Mouse (Mus musculus) forebrain, embryonic 16.5 days (tissue): Measurements from ENCODE around the gene Sfxn4. TPM values are rescaled to one million over a fixed set of nuclear protein-coding genes. Genes with fewer than 3 reads are reported as not detected.
A peak's percentile ranks its signal among the peaks of the same experiment; 100 is the strongest.
"Not testable (repeated sequence)": the region's sequence is repeated elsewhere in the genome, so short reads cannot be mapped to it uniquely, and the experiment has no call there.

Experiments used
- ATAC-seq: fragments of 200-750 bp; cut with Nextera tagmentation; 2 replicates; pipeline ENCODE4 v1.8.0; 2017; ENCODE audit warnings: mild to moderate bottlenecking, moderate library complexity
- H3K27ac ChIP-seq: fragments of 300-500 bp; sonication (generic); 2 replicates; pipeline ENCODE4 v1.5.1; 2014; ENCODE audit warnings: low read length, control low read depth
- H3K27me3 ChIP-seq: fragments of 300-500 bp; sonication (generic); replicated peaks from 2 replicates; pipeline ENCODE4 v1.6.1; 2014; ENCODE audit warnings: low read length; ENCODE audit not compliant: control insufficient read depth, insufficient read depth
- H3K36me3 ChIP-seq: fragments of 300-500 bp; sonication (generic); 2 replicates; pipeline ENCODE4 v1.6.1; 2014; ENCODE audit not compliant: control insufficient read depth, insufficient read depth
- H3K4me1 ChIP-seq: fragments of 300-500 bp; sonication (generic); replicated peaks from 2 replicates; pipeline ENCODE4 v1.6.1; 2014; ENCODE audit warnings: low read length; ENCODE audit not compliant: control insufficient read depth, insufficient read depth
- H3K4me2 ChIP-seq: fragments of 300-500 bp; sonication (generic); 2 replicates; pipeline ENCODE4 v1.6.1; 2014; ENCODE audit warnings: mild to moderate bottlenecking, low read length, control low read depth
- H3K4me3 ChIP-seq: fragments of 300-500 bp; sonication (generic); replicated peaks from 2 replicates; pipeline ENCODE4 v1.5.1; 2014; ENCODE audit warnings: mild to moderate bottlenecking, low read length, control low read depth
- H3K9ac ChIP-seq: fragments of 300-500 bp; sonication (generic); replicated peaks from 2 replicates; pipeline ENCODE4 v1.6.1; 2014; ENCODE audit warnings: low read depth, low read length, control low read depth
- H3K9me3 ChIP-seq: fragments of 300-500 bp; sonication (generic); 2 replicates; pipeline ENCODE4 v1.6.1; 2016; ENCODE audit warnings: low read length; ENCODE audit not compliant: control insufficient read depth
- WGBS: fragments of 180-500 bp; shearing (Covaris S2); extraction: QIAGEN DNeasy Blood & Tissue Kit; methylation state at CpG from one replicate; pipeline ENCODE4 v1.1.7; 2014; 5-methylcytosine and 5-hydroxymethylcytosine counted together
- polyA plus RNA-seq: library from polyadenylated mRNA; unstranded; fragments of >200 nt; fragmentation: Nextera tagmentation; extraction: Ambion mirVana; gene quantifications from 2 replicates; pipeline ENCODE4 v1.2.1, GENCODE M21; 2015

Gene Sfxn4
- polyA plus RNA-seq, 1 experiment from 2014 or later, result 10.6 TPM

- WGBS, result 98% methylated on average over 4 of the region's 4 CpGs
- not testable (repeated sequence) for H3K36me3 ChIP-seq, H3K9me3 ChIP-seq, H3K9ac ChIP-seq, H3K27me3 ChIP-seq, ATAC-seq, H3K4me3 ChIP-seq, H3K4me1 ChIP-seq, H3K27ac ChIP-seq, H3K4me2 ChIP-seq
Measured at GRCm38 (mm10) chr19:60866169-60866568, 4.9 kb upstream of the Sfxn4 start.

DNA sequence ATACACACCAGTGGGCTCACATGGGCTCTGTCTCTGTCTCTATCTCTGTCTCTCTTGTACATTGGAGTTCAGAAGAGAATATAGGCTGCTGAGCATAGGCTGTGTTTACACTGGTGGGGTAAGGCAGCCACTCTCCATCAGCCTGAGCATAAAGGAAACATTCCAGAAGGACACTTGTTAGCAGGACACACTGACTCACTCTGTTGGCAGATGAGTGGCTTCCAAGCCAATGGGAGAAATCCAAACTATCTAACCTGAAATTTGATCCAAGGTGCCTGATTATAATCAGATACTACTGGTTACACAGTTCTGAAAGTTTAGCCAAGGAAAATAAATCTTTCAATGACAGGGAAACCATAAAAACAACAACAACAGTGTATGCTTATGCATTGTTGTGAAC is 15.5 kb downstream of the Sfxn4 start:
- Histone ChIP-seq H3K9me3 (no peaks in the 10 kb centered on the region), H3K27ac (no peak overlapping the region), H3K27me3 (no peaks in the 10 kb centered on the region), H3K4me3 (no peak overlapping the region), H3K4me2 (no peak overlapping the region), H3K36me3 (no peaks in the 10 kb centered on the region), H3K4me1 (no peaks in the 10 kb centered on the region), H3K9ac (no peak overlapping the region)
- ATAC-seq, result no peak

DNA sequence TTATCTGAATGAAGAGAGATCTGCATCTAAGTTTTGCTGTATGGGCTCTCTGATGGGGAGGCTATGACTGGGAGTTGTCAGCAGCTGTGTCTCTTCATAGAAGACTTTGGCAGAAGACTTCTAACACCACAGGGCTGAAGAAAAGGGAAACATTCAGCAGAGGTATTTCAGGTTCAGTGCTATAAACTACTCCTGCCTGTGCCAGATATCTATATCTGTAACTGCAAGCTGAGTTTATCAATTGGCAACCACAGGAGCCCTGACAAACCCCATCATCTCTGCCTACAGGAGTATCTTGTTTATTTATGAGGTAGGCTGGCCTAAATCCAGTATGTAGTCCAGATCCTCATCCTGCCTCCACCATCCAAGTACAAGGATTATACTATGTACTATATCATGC is 18.0 kb downstream of the Sfxn4 start:
- Histone ChIP-seq H3K27me3 (no peaks in the 10 kb centered on the region), H3K4me2 (no peak overlapping the region), H3K9me3 (no peaks in the 10 kb centered on the region), H3K27ac (no peak overlapping the region), H3K4me1 (no peaks in the 10 kb centered on the region), H3K9ac (no peak overlapping the region), H3K36me3 (no peaks in the 10 kb centered on the region; the same call in 1 of the 2 replicates), H3K4me3 (no peak overlapping the region)
- no peak for ATAC-seq

GRCm38 (mm10) chr19:60837747-60838146 is 23.5 kb downstream of the Sfxn4 start:
- 69% methylated on average over 1 of the region's 1 CpGs for WGBS
- no peaks in the 10 kb centered on the region for H3K9me3 ChIP-seq
- H3K4me2 ChIP-seq, result no peak overlapping the region
- H3K36me3 ChIP-seq, result peaks cover 25% of the 10 kb centered on the region
- no peak overlapping the region for H3K9ac ChIP-seq
- no peaks in the 10 kb centered on the region for H3K4me1 ChIP-seq
- peak; percentile 64; the same call in 1 of the 2 replicates for ATAC-seq
- H3K4me3 ChIP-seq, result no peak overlapping the region
- H3K27ac ChIP-seq, result no peak overlapping the region
- H3K27me3 ChIP-seq, result no peaks in the 10 kb centered on the region

- Histone ChIP-seq H3K9ac (no peak overlapping the region), H3K27me3 (no peaks in the 10 kb centered on the region), H3K4me2 (no peak overlapping the region), H3K4me1 (no peaks in the 10 kb centered on the region), H3K9me3 (no peaks in the 10 kb centered on the region), H3K27ac (no peak overlapping the region), H3K36me3 (peaks cover 32% of the 10 kb centered on the region), H3K4me3 (no peak overlapping the region)
- 93% methylated on average over 6 of the region's 6 CpGs for WGBS
- ATAC-seq, result no peak
Measured at GRCm38 (mm10) chr19:60818677-60819076, 42.6 kb downstream of the Sfxn4 start.

GRCm38 (mm10) chr19:60813133-60813532 is 48.1 kb downstream of the Sfxn4 start:
- no peak overlapping the region for H3K4me3 ChIP-seq
- H3K27me3 ChIP-seq, result no peaks in the 10 kb centered on the region
- H3K4me2 ChIP-seq, result no peak overlapping the region
- peaks cover 10% of the 10 kb centered on the region for H3K36me3 ChIP-seq
- no peak overlapping the region for H3K27ac ChIP-seq
- no peak for ATAC-seq
- H3K9me3 ChIP-seq, result no peaks in the 10 kb centered on the region
- 94% methylated on average over 6 of the region's 6 CpGs for WGBS
- no peak overlapping the region for H3K9ac ChIP-seq
- H3K4me1 ChIP-seq, result peaks cover 7% of the 10 kb centered on the region

DNA sequence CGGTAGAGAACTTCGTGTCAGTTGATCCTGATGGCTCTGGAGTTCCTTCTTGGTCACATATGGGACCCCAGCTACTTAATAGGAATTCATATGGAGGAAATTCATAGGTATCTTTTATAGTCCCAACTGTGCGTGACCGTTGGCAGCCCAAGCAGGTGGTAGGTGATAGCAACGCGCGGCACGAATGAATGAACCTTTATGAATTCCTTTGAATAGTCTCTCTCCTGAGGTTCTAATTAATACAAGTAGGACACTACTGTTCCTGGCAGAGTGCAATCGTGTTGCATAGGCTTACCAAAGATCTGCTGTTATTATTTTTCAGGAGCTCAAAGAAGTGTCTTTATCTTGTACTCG is 49.3 kb downstream of the Sfxn4 start:
- Histone ChIP-seq H3K4me3 (peak overlapping the region; percentile 74), H3K27me3 (no peaks in the 10 kb centered on the region), H3K4me2 (peak overlapping the region; percentile 67), H3K9me3 (no peaks in the 10 kb centered on the region), H3K4me1 (peaks cover 7% of the 10 kb centered on the region), H3K9ac (peak overlapping the region; percentile 83), H3K36me3 (peaks cover 8% of the 10 kb centered on the region), H3K27ac (no peak overlapping the region)
- WGBS, result 11% methylated on average over 10 of the region's 10 CpGs
- 0 out of 2 replicates have a peak, but pooled peaks have one; percentile 5 for ATAC-seq

GRCm38 (mm10) chr19:60811098-60812035 is 49.9 kb downstream of the Sfxn4 start, which contains the start of gene Fam45a:
Fam45a (plus strand) TSS chr19:60811585.
- Histone ChIP-seq H3K4me3 (peak within 1 kb of the TSS; percentile 74), H3K4me2 (peak within 1 kb of the TSS; percentile 67), H3K4me1 (peaks cover 7% of the 10 kb centered on the region), H3K9me3 (no peaks in the 10 kb centered on the region), H3K27ac (peak within 1 kb of the TSS; percentile 39; the same call in 1 of the 2 replicates), H3K27me3 (no peaks in the 10 kb centered on the region), H3K9ac (peak within 1 kb of the TSS; percentile 83), H3K36me3 (peaks cover 4% of the 10 kb centered on the region)
- 1% methylated on average over 43 of the region's 45 CpGs for WGBS
- peak; percentile 100 for ATAC-seq

- ATAC-seq, result no peak
Measured at GRCm38 (mm10) chr19:60809927-60810326, 51.4 kb downstream of the Sfxn4 start.

More at GRCm38 (mm10) chr19:60809927-60810326, 51.4 kb downstream of the Sfxn4 start:
- Histone ChIP-seq H3K9ac (no peak overlapping the region), H3K27me3 (no peaks in the 10 kb centered on the region), H3K4me3 (no peak overlapping the region), H3K36me3 (peaks cover 2% of the 10 kb centered on the region; the same call in 1 of the 2 replicates), H3K27ac (no peak overlapping the region), H3K4me1 (peaks cover 7% of the 10 kb centered on the region), H3K9me3 (no peaks in the 10 kb centered on the region), H3K4me2 (no peak overlapping the region)
- 93% methylated on average over 2 of the region's 2 CpGs for WGBS
